Mouse (Mus musculus) megakaryocyte, adult 5-6 weeks (primary cell): ENCODE measurements around the gene Gm45021. TPM values are rescaled to one million over a fixed set of nuclear protein-coding genes. Genes with fewer than 3 reads are reported as not detected.

Source experiments
- ATAC-seq: 2 replicates; pipeline ENCODE4 v1.8.0; 2016; ENCODE audit warnings: mild to moderate bottlenecking, inconsistent platforms; ENCODE audit not compliant: poor library complexity, severe bottlenecking
- total RNA-seq, 2 experiments: library from RNA; stranded (forward) in 1 of 2; stranded (reverse) in 1 of 2; fragments of 153-499, 151-499 nt in 1 of 2; fragments of 221-1000, 200-1000 nt in 1 of 2; gene quantifications; 2 replicates each; pipeline versions ENCODE4 v1.2.3 to v1.2.4; 2015 to 2017

Gm45021 gene
- total RNA-seq, 2 experiments from 2014 or later, result not detected

DNA sequence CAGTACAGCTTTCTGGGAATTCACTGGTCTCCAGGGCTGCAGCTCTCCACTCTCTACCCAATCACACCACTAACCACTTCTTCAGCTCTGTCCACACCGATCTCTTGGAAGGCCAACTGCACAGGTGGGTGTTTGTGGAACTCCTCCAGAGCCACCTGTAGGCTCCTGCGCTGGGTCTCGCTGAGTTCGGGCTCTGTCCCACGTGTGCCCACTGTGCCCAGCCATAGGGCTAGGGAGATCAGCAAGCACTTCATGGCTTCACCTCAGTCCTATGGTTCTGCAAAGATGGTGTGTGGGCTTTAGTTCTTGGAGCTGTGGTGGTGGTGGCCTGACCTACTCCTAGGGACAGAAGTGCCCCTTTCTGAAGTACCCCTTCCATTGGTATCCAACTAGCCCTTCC, 17.4 kb upstream of the Gm45021 start:
- ATAC-seq, result no peak

DNA sequence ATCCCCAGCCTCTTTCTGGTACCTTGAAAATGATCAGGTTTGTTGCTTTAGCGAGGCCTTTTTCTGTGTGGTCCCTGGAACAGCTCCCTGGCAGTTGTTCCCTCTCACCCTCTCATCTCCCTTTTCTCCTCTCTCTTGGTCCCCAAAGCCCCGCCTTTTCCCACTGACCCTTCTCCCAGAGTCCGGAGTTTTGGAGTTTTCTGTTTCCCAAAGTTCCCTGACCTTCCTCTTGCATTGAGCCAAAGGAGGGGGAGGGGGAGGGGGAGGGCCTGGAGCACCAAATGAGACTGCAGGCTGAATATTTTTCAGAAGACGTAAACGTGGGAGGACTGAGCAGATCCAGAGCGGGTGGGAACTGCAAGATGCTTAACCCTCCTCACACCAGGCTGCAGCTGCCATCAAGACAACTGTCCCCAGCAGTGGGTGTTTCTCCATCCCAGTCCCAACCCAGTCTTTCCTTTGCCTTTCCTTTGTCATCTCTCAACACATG, 16.8 kb upstream of the Gm45021 start, which contains the start of gene Rarres2:
Gene Rarres2 (minus strand): TSS at position 218 of the 490 bp plus-strand sequence.
- no peak for ATAC-seq

DNA sequence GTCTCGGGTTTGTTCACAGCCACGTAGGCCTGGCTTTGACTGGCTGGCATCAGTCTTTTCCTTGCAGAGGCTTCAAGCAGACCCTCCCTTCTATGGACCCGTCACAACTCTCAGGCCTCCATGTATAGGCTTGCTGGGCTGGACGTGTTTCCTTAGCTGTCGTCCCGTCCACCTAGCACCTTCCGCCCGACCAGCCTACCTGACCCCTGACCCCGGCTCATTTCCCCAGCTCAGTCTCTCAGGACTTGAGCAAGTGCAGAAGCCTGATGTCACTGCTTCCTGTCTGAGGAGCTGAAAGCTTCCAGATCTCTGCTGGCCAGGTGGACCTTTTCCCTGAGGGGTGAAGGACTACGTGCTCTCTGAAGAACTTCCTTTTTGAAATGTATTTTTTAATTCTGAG, 16.1 kb upstream of the Gm45021 start:
- ATAC-seq, result no peak

DNA sequence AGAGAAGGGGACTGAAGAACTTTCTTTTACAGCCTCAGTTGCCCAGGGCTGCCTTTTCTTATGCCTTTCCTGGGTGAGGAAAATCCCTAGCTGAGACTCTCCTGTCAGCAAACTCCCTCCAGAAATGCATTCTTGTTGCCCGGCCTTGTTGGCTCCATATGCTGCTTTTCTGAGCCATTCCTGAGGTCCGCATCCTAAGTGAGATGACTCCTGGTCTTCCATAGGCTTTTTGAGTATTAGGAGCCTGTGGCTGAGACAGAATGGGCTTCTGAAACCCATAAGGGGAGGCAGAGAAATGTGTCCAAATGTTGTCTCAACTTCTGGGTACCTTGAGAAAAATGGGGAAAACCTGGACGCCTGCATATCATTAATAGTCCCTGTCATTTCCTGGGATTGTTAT, 15.4 kb upstream of the Gm45021 start:
- no peak for ATAC-seq

DNA sequence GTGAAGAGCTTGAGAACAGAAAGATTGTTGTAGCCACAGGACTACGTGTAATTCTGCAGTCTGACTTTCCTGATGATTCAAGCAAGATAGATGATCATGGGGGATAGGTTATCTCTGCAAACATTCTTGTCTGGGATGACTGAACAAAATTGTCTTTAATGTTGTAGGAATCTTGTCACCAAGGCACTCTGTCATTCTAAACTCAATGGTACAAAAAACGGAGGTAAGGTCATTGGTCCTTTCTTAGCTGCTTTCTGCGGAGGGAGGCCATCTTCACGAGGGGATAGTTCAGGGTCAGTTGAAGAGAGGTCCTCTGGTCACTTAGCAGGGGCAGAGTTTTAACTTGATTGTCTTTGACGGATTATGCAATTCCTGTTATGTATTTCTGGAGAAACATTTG, 10.7 kb upstream of the Gm45021 start:
- no peak for ATAC-seq

DNA sequence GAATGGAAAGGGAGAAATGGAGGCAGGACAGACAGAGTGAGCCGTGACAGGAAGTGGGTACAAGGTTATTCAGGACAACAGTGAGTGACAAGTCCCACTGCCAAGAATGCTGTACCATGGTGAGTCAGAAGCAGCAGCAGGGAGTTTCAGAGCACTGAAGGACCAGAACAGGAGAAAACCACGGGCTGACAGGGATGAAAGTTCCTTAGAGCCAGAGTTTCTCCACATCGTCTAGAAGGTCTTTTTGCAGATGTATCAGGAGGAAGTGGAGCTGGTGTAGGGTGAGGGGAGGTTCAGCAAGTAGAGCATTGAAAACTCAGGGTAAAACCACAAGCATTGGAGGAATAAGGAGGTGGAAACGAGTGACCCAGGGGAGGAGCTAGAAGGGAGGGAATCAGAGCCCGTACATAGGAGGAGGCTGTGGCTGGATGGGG, 10.2 kb upstream of the Gm45021 start:
- ATAC-seq, result peak; percentile 81

DNA sequence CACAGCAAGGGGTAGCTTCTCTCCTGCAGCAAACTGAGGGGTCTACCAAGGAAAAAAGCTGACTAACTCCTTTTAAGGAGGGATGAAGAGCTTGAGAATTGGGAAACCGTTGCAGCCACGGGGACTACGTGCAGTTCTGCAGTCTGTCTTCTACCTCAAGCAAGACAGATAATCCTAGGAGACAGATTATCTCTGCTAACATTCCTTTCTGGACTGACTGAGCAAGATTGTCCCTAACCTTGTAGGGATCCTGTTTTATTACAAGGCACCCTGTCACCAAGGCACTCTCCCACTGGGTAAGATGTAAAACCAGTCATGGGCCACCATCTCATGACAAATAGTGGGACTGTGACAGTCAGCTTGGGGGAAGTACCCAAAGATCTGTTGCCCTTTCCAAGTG, 8.2 kb upstream of the Gm45021 start:
- ATAC-seq, result no peak

DNA sequence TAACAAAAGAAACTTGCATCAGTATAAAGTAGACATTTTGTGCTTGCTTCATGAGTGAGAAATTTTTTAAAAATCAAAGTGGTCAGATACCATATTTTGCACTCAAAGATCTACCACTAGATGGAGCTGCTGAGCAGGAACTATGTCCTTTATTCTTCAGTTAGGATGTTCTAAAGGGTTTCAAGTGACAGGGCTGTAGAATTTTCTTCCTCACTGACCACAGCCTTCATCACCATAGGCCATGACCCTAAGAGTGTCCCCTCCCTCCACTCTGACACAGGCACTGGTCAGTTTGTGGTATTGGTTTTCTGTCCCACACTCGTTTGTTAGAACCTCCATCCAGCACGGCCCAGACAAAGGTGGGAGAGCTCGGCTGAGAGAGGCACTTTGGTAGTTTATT, 7.4 kb upstream of the Gm45021 start:
- ATAC-seq, result peak; percentile 66

DNA sequence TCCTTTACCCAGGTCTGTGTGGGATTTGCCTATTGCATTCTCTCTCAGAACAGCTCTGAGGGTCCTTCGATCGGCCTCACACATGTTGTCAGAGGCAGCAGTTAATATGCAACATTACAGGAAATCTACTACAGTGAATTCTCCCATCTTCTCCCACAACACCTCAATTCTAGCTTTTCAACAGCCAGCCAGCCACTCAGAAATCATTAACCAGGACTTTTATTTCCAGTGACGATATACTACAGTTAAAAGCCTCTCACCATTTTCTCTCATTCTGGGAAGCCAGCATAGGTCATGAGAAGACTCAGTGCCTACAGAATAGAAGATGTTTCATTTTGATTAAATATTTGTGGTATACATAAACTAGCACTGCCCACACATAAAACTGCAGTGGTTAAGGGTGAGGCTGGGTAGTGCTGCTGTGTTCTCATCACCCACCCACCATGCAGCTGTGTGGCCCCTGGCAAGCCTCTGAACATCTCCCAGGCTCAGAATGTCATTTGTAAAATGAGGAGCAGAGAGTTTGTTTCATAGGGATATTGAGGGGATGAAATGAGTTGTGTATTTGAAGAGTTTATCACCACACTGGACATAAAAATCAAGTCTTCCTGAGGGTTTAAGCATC, 1.9 kb downstream of the Gm45021 start:
- no peak for ATAC-seq

DNA sequence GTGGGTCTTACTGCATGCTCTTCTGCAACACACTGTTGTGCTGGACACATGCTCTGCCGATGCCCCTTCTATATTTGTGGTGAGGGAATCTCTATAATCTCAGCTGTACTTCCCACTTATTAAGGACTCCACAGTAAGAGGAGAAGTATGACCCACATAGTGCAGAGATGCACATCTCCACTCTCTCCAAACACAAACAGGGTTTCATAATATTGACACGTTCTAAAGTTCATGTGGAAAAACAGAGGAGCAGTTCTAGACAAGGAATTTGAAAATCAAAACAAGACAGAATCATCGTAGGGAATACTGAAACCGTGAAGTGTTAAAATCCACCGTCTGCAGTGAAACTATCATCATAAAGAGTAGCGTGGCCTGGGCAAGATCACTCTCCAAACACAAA, 2.5 kb downstream of the Gm45021 start:
- no peak for ATAC-seq

DNA sequence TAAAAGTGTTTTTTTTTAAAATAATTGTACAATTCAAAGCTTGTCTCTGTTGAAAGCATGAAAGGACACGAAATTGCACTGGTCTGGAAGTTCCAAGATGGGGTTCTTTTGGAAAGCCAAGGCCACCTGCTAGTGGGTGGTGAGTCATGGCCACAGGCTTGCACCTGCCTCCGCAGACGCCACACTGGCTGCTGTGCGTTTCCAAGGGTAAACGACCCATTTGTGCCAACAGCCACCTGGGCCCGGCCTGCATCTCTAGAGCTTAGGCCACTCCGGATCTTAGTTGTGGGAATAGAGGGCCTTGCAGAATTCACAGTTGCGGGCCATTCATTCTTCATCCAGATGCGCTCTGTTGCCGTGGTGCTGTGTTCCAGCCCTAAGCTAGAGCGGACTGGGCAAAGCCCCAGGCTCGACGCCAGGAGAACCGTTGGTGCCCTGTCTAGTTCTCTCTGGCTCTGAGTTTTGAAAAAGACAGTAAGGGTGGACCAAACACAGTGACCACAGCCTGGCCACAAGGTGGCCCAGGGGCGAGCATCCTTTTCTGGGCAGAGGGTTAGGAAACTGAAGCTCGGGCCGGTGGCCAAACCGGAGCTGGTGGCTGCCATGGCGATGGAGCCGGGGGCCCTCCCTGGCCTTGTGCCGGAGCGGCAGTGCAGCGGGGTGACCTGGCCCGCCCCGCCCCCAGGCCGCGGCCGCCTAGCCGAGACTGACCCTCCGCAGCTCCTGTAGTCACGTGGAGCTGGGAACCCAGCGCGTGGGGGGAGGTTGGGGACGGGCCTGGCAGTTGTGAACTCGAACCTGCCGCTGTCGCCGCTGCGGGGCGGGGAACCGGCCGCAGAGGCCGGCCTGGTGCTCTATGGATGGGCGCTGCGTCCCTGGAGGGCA, 4.0 kb downstream of the Gm45021 start, which contains the start of the genes Repin1 and Gm44965:
Gene Repin1 (plus strand): TSS at position 726 of the 885 bp plus-strand sequence.
Gene Gm44965 (plus strand): TSS at position 784 of the 885 bp plus-strand sequence.
- peak; percentile 82 for ATAC-seq

DNA sequence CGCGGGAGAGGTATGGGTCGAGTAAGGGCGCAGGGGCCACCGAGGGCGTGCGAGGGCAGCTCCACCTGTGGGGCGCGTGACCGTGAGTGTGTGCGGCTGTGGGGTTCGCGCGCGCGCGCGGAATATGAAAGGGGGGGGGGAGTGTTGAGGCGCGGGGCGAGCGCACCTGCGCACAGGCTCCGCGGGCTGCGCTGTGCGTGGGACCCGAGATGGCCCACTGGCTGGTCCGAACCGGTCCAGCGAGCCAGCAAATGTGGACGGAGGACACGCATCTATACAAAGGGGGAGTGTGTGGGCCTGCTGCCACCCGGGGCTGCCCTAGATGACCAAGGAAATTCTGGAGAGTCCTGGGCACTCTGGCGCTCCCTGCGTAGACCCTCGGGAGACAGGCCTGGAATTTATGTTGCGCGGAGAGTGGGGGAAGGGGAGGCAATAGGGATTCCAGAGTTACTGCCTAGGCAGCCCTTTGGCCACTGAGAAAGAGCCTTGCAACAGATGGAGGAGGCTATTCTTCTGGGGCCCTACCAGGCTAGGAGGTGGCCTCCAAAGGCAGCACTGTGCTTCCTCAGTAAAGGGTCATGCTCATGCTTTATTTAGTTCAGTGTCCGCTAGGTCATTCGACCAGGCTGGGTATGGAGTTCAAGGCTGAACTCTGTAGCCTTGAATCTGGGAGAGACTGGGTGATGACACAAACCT, 4.8 kb downstream of the Gm45021 start:
- ATAC-seq, result peak; percentile 17; the same call in 1 of the 2 replicates

DNA sequence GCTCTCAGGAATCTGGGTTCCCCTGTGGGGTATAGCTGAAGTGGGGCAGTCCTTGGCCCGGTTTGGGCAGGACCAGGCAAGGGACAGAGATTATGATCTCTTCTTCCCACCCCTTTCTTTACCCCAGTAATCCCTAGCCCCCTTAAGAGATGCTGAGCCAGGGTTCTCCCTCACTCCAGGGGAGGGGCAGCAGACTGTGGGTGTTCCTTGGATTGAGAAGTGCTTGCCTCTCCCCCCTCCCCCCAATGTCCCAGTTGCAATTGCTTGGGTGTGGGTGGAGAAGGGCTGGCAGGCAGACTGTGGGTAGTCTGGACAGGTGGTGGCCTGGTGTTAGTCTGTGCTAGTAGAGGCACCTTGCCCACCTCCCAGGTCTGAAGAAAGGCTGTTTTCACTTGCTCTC, 5.9 kb downstream of the Gm45021 start:
- ATAC-seq, result no peak

DNA sequence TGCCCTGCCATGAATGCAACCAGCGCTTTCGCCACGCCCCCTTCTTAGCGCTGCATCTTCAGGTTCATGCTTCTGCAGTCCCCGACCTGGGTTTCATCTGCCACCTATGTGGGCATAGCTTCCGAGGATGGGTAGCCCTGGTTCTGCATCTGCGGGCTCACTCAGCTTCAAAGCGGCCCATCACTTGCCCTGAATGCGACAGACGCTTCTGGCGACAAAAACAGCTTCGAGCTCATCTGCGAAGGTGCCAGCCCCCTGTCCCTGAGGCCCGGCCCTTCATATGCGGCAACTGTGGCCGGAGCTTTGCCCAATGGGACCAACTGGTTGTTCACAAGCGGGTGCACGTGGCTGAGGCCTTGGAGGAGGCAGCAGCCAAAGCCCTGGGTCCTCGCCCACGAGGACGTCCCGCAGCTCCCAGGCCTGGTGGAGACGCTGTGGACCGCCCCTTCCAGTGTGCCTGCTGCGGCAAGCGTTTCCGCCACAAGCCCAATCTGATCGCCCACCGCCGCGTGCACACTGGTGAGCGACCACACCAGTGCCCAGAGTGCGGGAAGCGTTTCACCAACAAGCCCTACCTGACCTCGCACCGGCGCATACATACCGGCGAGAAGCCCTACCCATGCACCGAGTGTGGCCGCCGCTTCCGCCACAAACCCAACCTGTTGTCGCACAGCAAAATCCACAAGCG, 7.3 kb downstream of the Gm45021 start:
- ATAC-seq, result no peak

DNA sequence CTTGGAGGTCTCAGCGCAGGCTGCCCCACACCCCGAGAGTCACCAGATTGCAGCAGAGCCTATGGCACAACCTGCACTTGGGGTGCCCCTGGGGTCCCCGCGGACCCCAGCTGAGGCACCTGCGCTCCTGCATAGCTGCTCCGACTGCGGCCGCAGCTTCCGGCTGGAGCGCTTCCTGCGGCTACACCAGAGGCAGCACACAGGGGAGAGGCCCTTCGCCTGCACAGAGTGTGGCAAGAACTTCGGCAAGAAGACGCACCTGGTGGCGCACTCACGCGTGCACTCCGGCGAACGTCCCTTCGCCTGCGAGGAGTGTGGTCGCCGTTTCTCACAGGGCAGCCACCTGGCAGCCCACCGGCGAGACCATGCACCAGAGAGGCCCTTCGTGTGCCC, 7.8 kb downstream of the Gm45021 start:
- no peak for ATAC-seq

DNA sequence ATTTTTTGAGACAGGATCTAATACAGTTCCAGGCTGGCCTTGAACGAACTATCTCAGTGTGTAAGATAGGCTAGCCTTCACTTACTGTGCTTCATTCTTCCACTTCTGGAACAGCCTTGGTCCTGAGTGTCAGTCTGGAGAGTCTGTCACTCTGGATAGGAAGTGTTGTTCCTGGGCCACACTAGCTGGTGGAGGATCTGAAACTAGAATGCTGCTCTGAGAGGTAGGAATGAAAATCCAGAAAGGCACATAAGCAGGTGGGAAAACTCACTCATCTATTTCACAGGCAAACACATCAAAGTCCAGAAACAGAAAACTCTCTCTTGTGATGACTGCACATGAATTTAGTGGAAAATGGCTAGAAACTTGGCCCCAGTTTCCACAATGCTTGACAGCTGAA, 11.2 kb downstream of the Gm45021 start:
- ATAC-seq, result no peak

DNA sequence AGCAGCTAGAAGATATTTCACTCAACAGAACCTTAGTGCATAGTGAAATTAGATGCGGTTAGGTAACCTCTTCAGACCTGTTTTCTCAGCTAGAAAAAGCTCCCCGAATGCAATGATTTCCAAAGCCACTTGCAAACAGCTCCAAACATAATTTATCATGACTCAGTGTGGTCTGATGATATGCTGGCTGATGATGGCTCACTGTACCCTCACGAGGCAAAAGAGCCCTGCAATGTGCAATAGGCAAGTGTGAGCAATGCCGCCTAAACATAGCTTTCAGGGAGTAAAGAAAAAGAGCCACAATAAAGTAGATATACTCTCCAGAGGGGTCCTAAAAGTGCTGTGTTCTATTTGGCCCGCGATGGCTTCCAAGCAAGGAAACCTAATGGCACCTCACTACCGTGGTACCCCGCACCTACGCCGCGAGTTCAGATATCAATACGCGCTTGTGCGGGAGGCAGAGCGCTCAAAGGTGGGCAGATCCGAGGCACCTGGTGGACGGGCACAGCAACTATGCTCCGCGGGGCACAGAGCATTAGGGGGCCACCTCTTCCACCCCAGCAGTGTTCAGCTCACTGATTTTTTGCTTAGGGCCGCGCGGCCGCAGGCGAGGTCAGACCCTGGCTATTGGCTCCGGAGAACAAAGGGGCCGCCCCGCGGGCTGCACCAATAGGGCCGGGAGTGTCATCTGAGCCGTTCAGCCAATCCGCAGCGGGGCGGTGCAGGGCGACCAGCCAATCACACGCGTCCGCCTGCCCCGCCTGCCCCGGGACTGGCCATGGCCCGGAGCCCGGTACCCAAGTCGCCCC, 12.1 kb downstream of the Gm45021 start, which contains the start of gene Zfp775:
Gene Zfp775 (plus strand): TSS at position 793 of the 809 bp plus-strand sequence.
- ATAC-seq, result peak; percentile 99

DNA sequence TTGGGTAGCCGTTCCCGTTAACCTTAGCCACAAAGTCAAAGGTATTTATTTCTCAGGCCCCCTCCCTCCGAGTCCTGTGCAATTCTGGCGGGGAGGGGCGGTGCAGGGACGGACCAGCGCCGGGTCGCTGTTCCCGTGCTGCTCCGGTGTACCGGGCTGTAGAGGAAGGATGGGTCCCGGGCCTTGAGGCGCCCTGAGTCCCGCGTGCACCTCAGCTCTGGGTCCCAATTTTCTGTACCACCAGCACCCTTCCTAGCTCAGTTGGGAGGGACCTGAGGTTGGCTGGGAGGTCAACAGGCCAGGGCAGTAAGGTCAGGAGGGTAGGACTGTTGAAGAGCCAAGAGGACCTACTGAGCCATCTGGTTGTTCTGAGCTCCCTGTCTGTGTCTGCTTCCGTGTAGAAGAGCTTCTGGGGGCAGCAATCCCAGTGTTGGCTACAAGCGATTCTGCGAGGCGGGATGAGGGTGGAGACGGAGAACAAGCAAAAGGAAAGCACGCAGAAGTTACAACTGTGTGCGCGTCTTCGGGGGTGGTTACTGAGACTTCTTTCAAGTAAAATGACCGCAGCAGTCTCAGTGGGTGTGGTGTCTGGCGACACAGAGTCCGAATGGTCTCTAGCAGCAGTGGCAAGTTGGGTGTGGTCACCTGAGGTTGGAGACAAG, 12.8 kb downstream of the Gm45021 start:
- ATAC-seq, result peak; percentile 57

DNA sequence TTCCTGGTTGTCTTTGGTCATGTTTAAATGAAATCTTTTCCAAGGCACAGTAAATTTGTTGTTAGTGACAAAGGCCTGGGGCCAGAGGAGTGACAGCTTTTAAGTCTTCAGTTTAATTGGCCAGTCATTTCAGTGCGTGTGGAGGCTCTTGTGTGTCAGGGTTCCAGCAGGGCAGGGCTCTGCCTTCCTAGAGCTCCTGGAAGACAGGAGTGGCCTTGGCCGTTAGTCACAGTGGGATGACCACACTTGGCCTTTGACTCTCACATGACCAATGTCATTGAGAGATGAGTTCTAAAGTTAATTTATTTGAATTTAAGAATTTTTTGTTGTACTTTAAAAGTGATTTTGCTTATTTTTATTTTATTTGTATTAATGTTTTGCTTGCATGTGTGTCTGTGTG, 18.7 kb downstream of the Gm45021 start:
- ATAC-seq, result no peak
